Comparison of ENCODE assay signal across 19 mouse cellular contexts in the genomic region with DNA sequence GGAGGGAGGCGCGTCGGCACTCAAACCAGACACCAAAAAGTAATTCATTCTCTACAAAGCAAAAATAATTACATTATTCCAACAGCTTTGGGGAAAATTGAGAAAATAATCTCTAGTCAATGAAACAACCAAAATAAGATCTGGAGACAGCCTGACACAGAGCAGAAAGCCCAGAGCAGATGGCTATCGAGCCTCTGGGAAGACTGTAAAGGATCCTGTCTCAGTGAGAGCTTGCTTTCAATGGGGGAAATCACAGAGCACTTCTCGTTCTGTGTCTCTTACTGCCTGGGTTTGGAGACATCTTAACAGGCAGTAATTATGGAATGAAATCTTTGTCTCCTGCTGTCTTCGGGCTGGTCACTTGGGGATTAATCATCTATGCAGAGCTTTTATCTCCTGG.
DNase-seq lines count a peak whose midpoint lies in the region; ATAC-seq and TF ChIP-seq lines count a peak whose summit lies in the region.
"Had no signal": no experiment of that assay in that cellular context is flagged by ENCODE, and none has a peak within 500 bp of the region (broad histone marks: within the 10 kb centered on the region; RNA-seq: fewer than 3 reads in every experiment).

No protein-coding gene starts in this region.

- H3K27me3 ChIP-seq in forebrain, embryonic 16.5 days (replicated peaks; ENCODE audit: control insufficient read depth, insufficient read depth, low read length): no peaks in the 10 kb centered on the region
- no peaks in the 10 kb centered on the region; the same call in 1 of the 2 replicates for H3K27me3 ChIP-seq in forebrain, embryonic 15.5 days
- no peaks in the 10 kb centered on the region for H3K27me3 ChIP-seq in hindbrain, embryonic 14.5 days (ENCODE audit: control insufficient read depth, insufficient read depth, low read length)
- no peaks in the 10 kb centered on the region for H3K27me3 ChIP-seq in hindbrain, postnatal 0 days (ENCODE audit: insufficient read depth, low read length)
- peaks cover 3% of the 10 kb centered on the region; the same call in 1 of the 2 replicates for H3K27me3 ChIP-seq in midbrain, embryonic 14.5 days (ENCODE audit: control insufficient read depth, insufficient read depth, low read length)
- H3K27me3 ChIP-seq: embryonic facial prominence, embryonic 15.5 days; limb, embryonic 15.5 days had no signal

- no peak overlapping the region for H3K27ac ChIP-seq in forebrain, embryonic 16.5 days (ENCODE audit: low read length)
- no peak overlapping the region for H3K27ac ChIP-seq in forebrain, embryonic 15.5 days (replicated peaks)
- no peak overlapping the region for H3K27ac ChIP-seq in hindbrain, embryonic 14.5 days
- no peak overlapping the region for H3K27ac ChIP-seq in hindbrain, postnatal 0 days
- no peak overlapping the region for H3K27ac ChIP-seq in midbrain, embryonic 14.5 days (replicated peaks; ENCODE audit: low read depth, low read length)
- H3K27ac ChIP-seq: embryonic facial prominence, embryonic 15.5 days; gastrocnemius, adult 2 months; limb, embryonic 15.5 days had no signal

- no peak for ATAC-seq in forebrain, embryonic 16.5 days
- ATAC-seq in forebrain, embryonic 15.5 days (replicated peaks): no peak
- no peak for ATAC-seq in hindbrain, embryonic 14.5 days (ENCODE audit: low FRiP score)
- ATAC-seq in hindbrain, postnatal 0 days: no peak
- ATAC-seq in midbrain, embryonic 14.5 days (ENCODE audit: low FRiP score, low TSS enrichment): no peak

- DNase-seq in hindbrain, embryonic 14.5 days (ENCODE audit: low spot score): no peak
- DNase-seq in hindbrain, postnatal 0 days (ENCODE audit: low spot score): no peak
- DNase-seq in brain, embryonic 14.5 days (ENCODE audit: low read depth): peak; percentile 39
- peak; percentile 24 for DNase-seq in midbrain, embryonic 14.5 days
- no peak for DNase-seq in frontal cortex, postnatal 14 days (ENCODE audit: low spot score in 2 of 2)
- DNase-seq: adrenal gland, postnatal 10 days; B cell, adult 2 months; cerebellum, adult 2 months; gastrocnemius, adult 2 months; kidney, adult 8-10 months; kidney, postnatal 25 days; layer of hippocampus, adult 9-11 months; lung, postnatal 4 days; right cerebral cortex, adult 18-20 months; thymus, adult 18-20 months had no signal

- 15% methylated on average over 6 of the region's 6 CpGs for WGBS in forebrain, embryonic 16.5 days
- WGBS in forebrain, embryonic 15.5 days: 15% methylated on average over 6 of the region's 6 CpGs
- WGBS in hindbrain, embryonic 14.5 days: 37% methylated on average over 6 of the region's 6 CpGs
- 35% methylated on average over 6 of the region's 6 CpGs for WGBS in hindbrain, postnatal 0 days
- WGBS in midbrain, embryonic 14.5 days: 14% methylated on average over 6 of the region's 6 CpGs

- H3K4me2 ChIP-seq in forebrain, embryonic 16.5 days (ENCODE audit: low read length): peak overlapping the region; percentile 4; the same call in 1 of the 2 replicates
- no peak overlapping the region for H3K4me2 ChIP-seq in forebrain, embryonic 15.5 days (replicated peaks)
- H3K4me2 ChIP-seq in hindbrain, embryonic 14.5 days (replicated peaks): peak overlapping the region; percentile 10; the same call in 1 of the 2 replicates
- H3K4me2 ChIP-seq in hindbrain, postnatal 0 days (ENCODE audit: low read depth, low read length): no peak overlapping the region
- no peak overlapping the region for H3K4me2 ChIP-seq in midbrain, embryonic 14.5 days (ENCODE audit: low read length)
- H3K4me2 ChIP-seq: embryonic facial prominence, embryonic 15.5 days; limb, embryonic 15.5 days had no signal

- H3K9ac ChIP-seq in forebrain, embryonic 16.5 days (replicated peaks; ENCODE audit: low read depth, low read length): no peak overlapping the region
- H3K9ac ChIP-seq in forebrain, embryonic 15.5 days (replicated peaks): no peak overlapping the region
- no peak overlapping the region for H3K9ac ChIP-seq in hindbrain, embryonic 14.5 days
- H3K9ac ChIP-seq in hindbrain, postnatal 0 days (replicated peaks; ENCODE audit: low read length): no peak overlapping the region
- no peak overlapping the region for H3K9ac ChIP-seq in midbrain, embryonic 14.5 days (replicated peaks; ENCODE audit: low read length)
- H3K9ac ChIP-seq: embryonic facial prominence, embryonic 15.5 days; limb, embryonic 15.5 days had no signal

- 0 out of 2 replicates have a peak, but pooled peaks cover 6% of the 10 kb centered on the region for H3K4me1 ChIP-seq in forebrain, embryonic 16.5 days (replicated peaks; ENCODE audit: control insufficient read depth, insufficient read depth, low read length)
- peaks cover 11% of the 10 kb centered on the region for H3K4me1 ChIP-seq in forebrain, embryonic 15.5 days
- no peaks in the 10 kb centered on the region for H3K4me1 ChIP-seq in hindbrain, embryonic 14.5 days (replicated peaks; ENCODE audit: control insufficient read depth, insufficient read depth, low read length)
- no peaks in the 10 kb centered on the region for H3K4me1 ChIP-seq in hindbrain, postnatal 0 days (ENCODE audit: insufficient read depth, low read length)
- peaks cover 4% of the 10 kb centered on the region; the same call in 1 of the 2 replicates for H3K4me1 ChIP-seq in midbrain, embryonic 14.5 days (ENCODE audit: control insufficient read depth, insufficient read depth, low read length)
- H3K4me1 ChIP-seq: embryonic facial prominence, embryonic 15.5 days; limb, embryonic 15.5 days had no signal

- no peaks in the 10 kb centered on the region for H3K9me3 ChIP-seq in forebrain, embryonic 16.5 days (ENCODE audit: control insufficient read depth, low read length)
- no peaks in the 10 kb centered on the region for H3K9me3 ChIP-seq in forebrain, embryonic 15.5 days
- no peaks in the 10 kb centered on the region for H3K9me3 ChIP-seq in hindbrain, embryonic 14.5 days (ENCODE audit: control insufficient read depth, low read length)
- H3K9me3 ChIP-seq in hindbrain, postnatal 0 days (ENCODE audit: low read length): no peaks in the 10 kb centered on the region
- no peaks in the 10 kb centered on the region for H3K9me3 ChIP-seq in midbrain, embryonic 14.5 days (ENCODE audit: control insufficient read depth, low read length)
- H3K9me3 ChIP-seq: embryonic facial prominence, embryonic 15.5 days; limb, embryonic 15.5 days had no signal

- H3K4me3 ChIP-seq in forebrain, embryonic 16.5 days (replicated peaks; ENCODE audit: low read length): no peak overlapping the region
- no peak overlapping the region for H3K4me3 ChIP-seq in forebrain, embryonic 15.5 days
- H3K4me3 ChIP-seq in hindbrain, embryonic 14.5 days (replicated peaks; ENCODE audit: low read length): no peak overlapping the region
- H3K4me3 ChIP-seq in hindbrain, postnatal 0 days (ENCODE audit: low read length): no peak overlapping the region
- no peak overlapping the region for H3K4me3 ChIP-seq in midbrain, embryonic 14.5 days (replicated peaks; ENCODE audit: low read depth, low read length)
- H3K4me3 ChIP-seq: embryonic facial prominence, embryonic 15.5 days; gastrocnemius, adult 2 months; limb, embryonic 15.5 days had no signal

- TF ChIP-seq POLR2A in brain, embryonic 14.5 days (IDR thresholded peaks at IDR 0.05; ENCODE audit: borderline replicate concordance, extremely low read depth, insufficient read depth, insufficient read length, poor library complexity, severe bottlenecking): no peak

- no peak for TF ChIP-seq CTCF in hindbrain, postnatal 0 days (IDR thresholded peaks at IDR 0.05; ENCODE audit: low read depth)
- TF ChIP-seq CTCF in brain, embryonic 14.5 days (IDR thresholded peaks at IDR 0.05; ENCODE audit: borderline replicate concordance, extremely low read depth, insufficient read depth, insufficient read length): no peak

- H3K36me3 ChIP-seq in forebrain, embryonic 16.5 days (ENCODE audit: control insufficient read depth, insufficient read depth): no peaks in the 10 kb centered on the region
- no peaks in the 10 kb centered on the region for H3K36me3 ChIP-seq in forebrain, embryonic 15.5 days
- H3K36me3 ChIP-seq in hindbrain, embryonic 14.5 days (replicated peaks; ENCODE audit: control insufficient read depth, insufficient read depth): no peaks in the 10 kb centered on the region
- no peaks in the 10 kb centered on the region for H3K36me3 ChIP-seq in hindbrain, postnatal 0 days (ENCODE audit: insufficient read depth, low read length)
- no peaks in the 10 kb centered on the region for H3K36me3 ChIP-seq in midbrain, embryonic 14.5 days (ENCODE audit: control insufficient read depth, insufficient read depth, low read length)
- H3K36me3 ChIP-seq: embryonic facial prominence, embryonic 15.5 days; limb, embryonic 15.5 days had no signal

Comparison
In these comparisons a context has a peak if more than half of its experiments do, and no peak if none do; other contexts are left out.
1. H3K4me2 ChIP-seq: peak in forebrain, embryonic 16.5 days (single experiment) and hindbrain, embryonic 14.5 days (single experiment); none in forebrain, embryonic 15.5 days (single experiment), hindbrain, postnatal 0 days (single experiment) and midbrain, embryonic 14.5 days (single experiment).
2. DNase-seq: peak in brain, embryonic 14.5 days (single experiment) and midbrain, embryonic 14.5 days (single experiment); none in hindbrain, embryonic 14.5 days (single experiment), hindbrain, postnatal 0 days (single experiment) and frontal cortex, postnatal 14 days (0 of 2).